Mouse (Mus musculus) ES-Bruce4 (cell line): Measurements from ENCODE around the gene Bloc1s5.

ENCODE experiments used
- EP300 ChIP-seq: IDR thresholded peaks from 2 replicates; pipeline ENCODE4 v1.6.1; 2011; ENCODE audit warnings: low read depth, low read length; ENCODE audit not compliant: insufficient read depth
- POLR2A ChIP-seq: IDR thresholded peaks from one replicate; pipeline ENCODE4 v1.8.1; 2011; ENCODE audit warnings: low read length; ENCODE audit not compliant: insufficient read depth

DNA sequence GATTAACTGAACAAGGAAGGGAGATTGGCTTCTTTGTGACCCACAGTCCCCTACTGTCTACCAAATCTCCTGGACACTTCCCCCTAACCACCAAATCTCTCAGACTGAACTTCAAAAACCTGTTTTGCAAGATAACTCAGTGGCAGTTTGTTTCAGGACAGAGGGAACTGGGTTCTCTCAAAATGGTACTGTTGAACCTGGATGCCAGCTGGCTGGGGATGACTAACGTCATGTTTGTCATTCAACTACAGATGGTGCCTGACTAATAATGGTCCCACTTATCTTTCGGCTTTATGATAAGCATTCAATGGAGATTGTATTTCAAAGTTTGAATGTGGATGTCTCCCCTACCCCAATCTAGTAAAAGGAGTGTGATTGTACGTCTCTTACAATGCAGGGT lies 60.2 kb downstream of the Bloc1s5 start:
- TF ChIP-seq EP300, result no peak
- TF ChIP-seq POLR2A, result no peak
